Mouse (Mus musculus): ENCODE results near the gene Foxd2.

GRCm38 (mm10) chr4:114942112-114942511 is 33.4 kb upstream of the Foxd2 start:
- TF ChIP-seq CTCF (IDR thresholded peaks at IDR 0.05; ENCODE audit: insufficient read depth, low read depth, low read length) (no peak), POLR2A (IDR thresholded peaks at IDR 0.05; ENCODE audit: insufficient read depth, low read depth, low read length) (no peak)
